Mouse (Mus musculus) thymus, adult 2 months (tissue): ENCODE measurements around the gene Tmc6.

Experiments
- CTCF ChIP-seq: fragments of 200-500 bp; IDR thresholded peaks from 2 replicates; pipeline ENCODE4 v1.5.1; 2012; ENCODE audit warnings: mild to moderate bottlenecking, control low read depth, low read length, moderate library complexity, borderline replicate concordance; ENCODE audit not compliant: control insufficient read depth, poor library complexity, insufficient read depth; ENCODE audit errors: extremely low read depth
- POLR2A ChIP-seq: fragments of 200-500 bp; IDR thresholded peaks from 2 replicates; pipeline ENCODE4 v1.6.1; 2012; ENCODE audit warnings: mild to moderate bottlenecking, low read length, control low read depth, moderate library complexity; ENCODE audit not compliant: control insufficient read depth, poor library complexity, insufficient read depth; ENCODE audit errors: extremely low read depth

- TF ChIP-seq CTCF (no peak), POLR2A (no peak)
Measured at GRCm38 (mm10) chr11:117730490-117730838, 51.5 kb downstream of the Tmc6 start.
